Mouse (Mus musculus) liver, embryonic 14.5 days (tissue): ENCODE data around the gene Gng8.

ENCODE experiments used
- CTCF ChIP-seq: IDR thresholded peaks from 2 replicates; pipeline ENCODE4 v1.5.1; 2016; ENCODE audit warnings: antibody characterized with exemption, low read depth, control low read depth
- EP300 ChIP-seq: IDR thresholded peaks from 2 replicates; pipeline ENCODE4 v1.6.1; 2016; ENCODE audit warnings: antibody characterized with exemption, low read depth

- TF ChIP-seq EP300 (no peak), CTCF (no peak)
Observed at GRCm38 (mm10) chr7:16895511-16895910, 3.9 kb downstream of the Gng8 start.
